Mouse (Mus musculus): Measurements from ENCODE around the gene Gse1. TPM values are rescaled to one million over a fixed set of nuclear protein-coding genes. Genes with fewer than 3 reads are reported as not detected.

Gene Gse1
- total and polyA plus RNA-seq, 3 experiments: 23.6 to 128 (median 66.9) TPM

DNA sequence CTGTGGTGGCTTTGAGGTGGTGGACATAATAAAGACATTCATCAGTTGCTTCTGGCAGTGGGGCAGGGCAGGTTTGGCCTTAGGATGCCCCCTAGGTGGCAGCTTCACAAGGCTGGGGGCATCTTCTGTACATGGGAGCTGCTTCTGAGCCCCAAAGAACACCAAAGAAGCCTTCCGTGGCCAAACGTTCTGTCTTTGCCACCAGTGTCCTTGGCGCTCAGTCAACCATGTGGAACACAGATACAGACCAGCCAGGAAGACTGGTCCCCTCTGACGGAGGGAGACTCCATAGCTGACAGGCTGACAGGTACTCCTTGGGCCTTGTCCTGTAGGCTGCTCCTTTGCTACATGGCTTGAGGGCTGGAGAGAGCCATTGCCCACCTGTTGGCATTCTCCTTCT is 45.2 kb downstream of the Gse1 start:
- Histone ChIP-seq H3K79me2 (ENCODE audit: control insufficient read depth, insufficient read depth, low read length, poor library complexity) (no peaks in the 10 kb centered on the region), H3K36me3 (ENCODE audit: control insufficient read depth in 1 of 2, insufficient read depth in 2 of 2, low read length in 2 of 2) (peaks cover 0 to 3% of the 10 kb centered on the region in 2 experiments; a peak in 1 of 4 replicates), H3K4me1 (ENCODE audit: control insufficient read depth in 1 of 2, insufficient read depth in 2 of 2, low read length in 2 of 2) (peaks cover 0 to 9% of the 10 kb centered on the region in 2 experiments; a peak in 2 of 4 replicates), H3K27me3 (ENCODE audit: control insufficient read depth in 1 of 2, insufficient read depth in 2 of 2, low read length in 2 of 2) (no peaks in the 10 kb centered on the region), H3K4me3 (ENCODE audit: control insufficient read depth in 1 of 2, insufficient read depth in 1 of 2, low read depth in 2 of 2, low read length in 2 of 2) (no peak overlapping the region), H3K9ac (ENCODE audit: control insufficient read depth, low read depth, low read length, poor library complexity, severe bottlenecking) (no peak overlapping the region), H3K27ac (ENCODE audit: control insufficient read depth, low read depth, low read length) (no peak overlapping the region), H3K9me3 (replicated peaks; ENCODE audit: insufficient read depth, low read length) (no peaks in the 10 kb centered on the region)
- DNase-seq (ENCODE audit: low read depth, low spot score): no peak
- no peak for TF ChIP-seq ZKSCAN1 (IDR thresholded peaks at IDR 0.05; ENCODE audit: low read depth, low read length)
- no peak for TF ChIP-seq USF2 (IDR thresholded peaks at IDR 0.05; ENCODE audit: borderline replicate concordance in 1 of 2, insufficient read depth in 1 of 2, low read depth in 1 of 2, low read length in 2 of 2)

- Histone ChIP-seq H3K9ac (ENCODE audit: control insufficient read depth, low read depth, low read length, poor library complexity, severe bottlenecking) (peak overlapping the region; percentile 71), H3K27ac (ENCODE audit: control insufficient read depth, low read depth, low read length) (no peak overlapping the region; the same call in 1 of the 2 replicates), H3K36me3 (ENCODE audit: control insufficient read depth in 1 of 2, insufficient read depth in 2 of 2, low read length in 2 of 2) (peaks cover 0 to 3% of the 10 kb centered on the region in 2 experiments; a peak in 1 of 4 replicates), H3K4me1 (ENCODE audit: control insufficient read depth in 1 of 2, insufficient read depth in 2 of 2, low read length in 2 of 2) (peaks cover 0 to 9% of the 10 kb centered on the region in 2 experiments; a peak in 2 of 4 replicates), H3K27me3 (ENCODE audit: control insufficient read depth in 1 of 2, insufficient read depth in 2 of 2, low read length in 2 of 2) (no peaks in the 10 kb centered on the region), H3K9me3 (replicated peaks; ENCODE audit: insufficient read depth, low read length) (no peaks in the 10 kb centered on the region), H3K79me2 (ENCODE audit: control insufficient read depth, insufficient read depth, low read length, poor library complexity) (no peaks in the 10 kb centered on the region), H3K4me3 (ENCODE audit: control insufficient read depth in 1 of 2, insufficient read depth in 1 of 2, low read depth in 2 of 2, low read length in 2 of 2) (peak overlapping the region; percentile 58 to 70)
- peak; percentile 96 for DNase-seq (ENCODE audit: low read depth, low spot score)
- TF ChIP-seq POLR2A (IDR thresholded peaks at IDR 0.05; ENCODE audit: control insufficient read depth in 1 of 2, insufficient read depth in 1 of 2, low read depth in 1 of 2, low read length in 2 of 2, poor library complexity in 1 of 2) (peak; percentile 55 to 74), HCFC1 (IDR thresholded peaks at IDR 0.05; ENCODE audit: low read depth, low read length) (peak; percentile 3; the same call in 1 of the 2 replicates), RAD21 (IDR thresholded peaks at IDR 0.05; ENCODE audit: low read depth, low read length) (no peak), JUND (IDR thresholded peaks at IDR 0.05; ENCODE audit: low read depth, low read length) (no peak), MAX (IDR thresholded peaks at IDR 0.05; ENCODE audit: low read length) (no peak), EP300 (IDR thresholded peaks at IDR 0.05; ENCODE audit: low read depth in 1 of 2, low read length in 2 of 2) (no peak), POLR2AphosphoS2 (IDR thresholded peaks at IDR 0.05; ENCODE audit: low read length) (no peak), GABPA (IDR thresholded peaks at IDR 0.05; ENCODE audit: low read depth, low read length) (no peak), NELFE (IDR thresholded peaks at IDR 0.05; ENCODE audit: low read depth, low read length) (peak; percentile 56), TBP (IDR thresholded peaks at IDR 0.05; ENCODE audit: low read depth, low read length) (peak; percentile 18; the same call in 1 of the 2 replicates), MAZ (IDR thresholded peaks at IDR 0.05; ENCODE audit: low read depth, low read length) (peak; percentile 56; the same call in 1 of the 2 replicates), MXI1 (IDR thresholded peaks at IDR 0.05; ENCODE audit: low read depth, low read length) (peak; percentile 27; the same call in 1 of the 2 replicates)
These were observed 48.0 kb downstream of the Gse1 start for GRCm38 (mm10) chr8:120276051-120276890.

Data from MEL (cell line).